Mouse (Mus musculus) erythroblast, embryonic 14.5 days (primary cell): Measurements from ENCODE around the gene Sprn. TPM values are rescaled to one million over a fixed set of nuclear protein-coding genes. Genes with fewer than 3 reads are reported as not detected.
A peak's percentile ranks its signal among the peaks of the same experiment; 100 is the strongest.

Experiments
- H3K27me3 ChIP-seq: 2 replicates; pipeline ENCODE4 v1.6.1; 2012; ENCODE audit warnings: inconsistent platforms; ENCODE audit not compliant: control insufficient read depth
- H3K36me3 ChIP-seq: 2 replicates; pipeline ENCODE4 v1.6.1; 2012; ENCODE audit warnings: mild to moderate bottlenecking, inconsistent platforms; ENCODE audit not compliant: control insufficient read depth
- H3K4me1 ChIP-seq: 2 replicates; pipeline ENCODE4 v1.6.1; 2012; ENCODE audit warnings: inconsistent platforms; ENCODE audit not compliant: control insufficient read depth
- H3K4me3 ChIP-seq: replicated peaks from 2 replicates; pipeline ENCODE3; 2012; ENCODE audit warnings: moderate library complexity, mild to moderate bottlenecking, inconsistent platforms
- H3K9me3 ChIP-seq: 2 replicates; pipeline ENCODE4 v1.6.1; 2012; ENCODE audit warnings: low read length, inconsistent platforms, mixed read lengths; ENCODE audit not compliant: control insufficient read depth
- GATA1 ChIP-seq: IDR thresholded peaks from 2 replicates; pipeline ENCODE4 v1.6.1; 2012; ENCODE audit warnings: low read length, inconsistent platforms, mixed read lengths
- TAL1 ChIP-seq: IDR thresholded peaks from 3 replicates; pipeline ENCODE4 v1.6.1; 2012; ENCODE audit warnings: low read length, inconsistent platforms, mixed read lengths
- polyA plus RNA-seq: library from polyadenylated mRNA; stranded (reverse); fragments of >175 nt; gene quantifications from 2 replicates; pipeline ENCODE4 v1.2.3, GENCODE M21; 2012

Gene Sprn
- polyA plus RNA-seq, 1 experiment = not detected

DNA sequence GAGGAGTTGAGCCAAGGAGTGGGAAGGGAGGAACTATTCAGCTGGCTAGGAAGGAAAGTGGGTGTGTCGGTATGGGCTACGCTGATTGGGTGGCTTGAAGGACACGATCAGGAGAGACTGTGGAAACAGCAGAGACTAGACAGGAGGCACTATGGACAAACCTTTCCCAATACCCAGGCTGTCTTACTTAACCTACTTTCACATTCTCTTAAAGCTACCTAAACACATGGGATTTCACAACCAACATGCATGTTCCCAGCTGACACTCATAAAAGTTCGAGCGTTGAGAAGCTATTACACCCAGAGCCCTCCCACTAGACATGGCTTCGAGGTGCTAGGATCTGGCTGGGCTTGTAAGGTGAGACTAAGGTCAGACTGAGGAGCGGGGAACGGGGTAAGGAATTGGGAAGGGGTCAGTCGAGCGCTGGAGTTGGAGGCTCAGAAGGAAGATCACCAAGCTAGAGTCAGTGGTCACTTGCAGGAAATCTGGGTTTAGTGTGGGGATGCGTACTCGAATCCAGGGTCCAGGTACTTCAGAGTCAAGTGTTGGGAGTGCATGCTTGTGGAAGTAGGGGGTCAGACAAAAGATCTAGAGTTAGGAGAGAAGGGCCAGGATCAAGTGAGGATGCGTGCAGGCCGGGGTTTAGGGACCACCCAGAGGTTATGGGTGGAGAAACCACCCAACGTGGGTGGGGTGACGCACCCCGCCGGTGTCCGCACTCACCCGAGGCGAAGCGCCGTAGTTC lies 38.9 kb downstream of the Sprn start, which contains the start of gene Paox:
TSS of gene Paox (plus strand) at position 217 of the 746 bp plus-strand sequence.
- Histone ChIP-seq H3K9me3 (no peaks in the 10 kb centered on the region), H3K4me3 (peak within 1 kb of the TSS; percentile 90)

DNA sequence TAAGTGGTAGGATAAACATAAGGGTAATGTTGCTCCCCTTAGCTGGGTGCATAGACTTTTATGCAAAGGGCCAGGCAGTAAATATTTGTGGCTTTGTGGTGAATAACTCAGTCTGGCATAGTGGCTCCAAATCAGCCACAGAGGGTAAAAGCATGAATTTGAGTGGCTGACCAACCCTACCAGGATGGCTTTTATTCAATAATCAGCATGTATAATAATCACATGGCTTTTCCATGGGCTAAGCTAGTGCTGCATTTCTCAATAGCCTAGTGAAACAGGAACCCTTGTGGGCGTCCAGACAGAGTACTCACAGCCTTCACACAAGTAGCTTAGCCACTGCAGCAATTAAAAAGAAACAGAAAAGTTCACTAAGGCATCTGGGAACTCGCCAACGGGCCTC lies 42.7 kb downstream of the Sprn start:
- H3K36me3 ChIP-seq = peaks cover 50% of the 10 kb centered on the region

More for the DNA sequence above, 38.9 kb downstream of the Sprn start, which contains the start of gene Paox:
- TF ChIP-seq GATA1 = no peak
- no peak for TF ChIP-seq TAL1
- Histone ChIP-seq H3K4me1 (peaks cover 23% of the 10 kb centered on the region), H3K27me3 (no peaks in the 10 kb centered on the region), H3K36me3 (peaks cover 19% of the 10 kb centered on the region)

DNA sequence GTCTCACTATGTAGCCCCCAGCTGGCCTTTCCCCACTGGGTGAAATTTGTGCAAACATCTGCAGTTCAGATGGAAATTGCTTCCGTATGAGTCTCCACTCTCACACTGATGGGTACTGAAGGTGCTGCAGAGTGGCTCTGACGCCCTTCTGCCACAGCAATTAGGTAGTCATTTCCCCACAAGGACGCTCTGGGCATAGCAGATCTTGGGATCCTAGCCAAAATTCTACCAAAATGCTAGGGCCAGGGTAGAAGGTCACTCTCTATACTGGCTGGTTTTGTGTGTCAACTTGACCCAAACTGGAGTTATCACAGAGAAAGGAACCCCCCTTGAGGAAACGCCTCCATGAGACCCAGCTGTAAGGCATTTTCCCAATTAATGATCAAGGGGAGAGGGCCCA lies 50.7 kb downstream of the Sprn start:
- no peak overlapping the region for H3K4me3 ChIP-seq
- no peaks in the 10 kb centered on the region for H3K27me3 ChIP-seq
- H3K36me3 ChIP-seq = peaks cover 28% of the 10 kb centered on the region
- no peak for TF ChIP-seq GATA1
- no peaks in the 10 kb centered on the region for H3K9me3 ChIP-seq
- H3K4me1 ChIP-seq = peaks cover 18% of the 10 kb centered on the region

More for the DNA sequence above, 42.7 kb downstream of the Sprn start:
- TF ChIP-seq GATA1 = no peak
- TF ChIP-seq TAL1 = no peak
- Histone ChIP-seq H3K4me1 (peaks cover 19% of the 10 kb centered on the region), H3K9me3 (no peaks in the 10 kb centered on the region), H3K27me3 (no peaks in the 10 kb centered on the region), H3K4me3 (no peak overlapping the region)

DNA sequence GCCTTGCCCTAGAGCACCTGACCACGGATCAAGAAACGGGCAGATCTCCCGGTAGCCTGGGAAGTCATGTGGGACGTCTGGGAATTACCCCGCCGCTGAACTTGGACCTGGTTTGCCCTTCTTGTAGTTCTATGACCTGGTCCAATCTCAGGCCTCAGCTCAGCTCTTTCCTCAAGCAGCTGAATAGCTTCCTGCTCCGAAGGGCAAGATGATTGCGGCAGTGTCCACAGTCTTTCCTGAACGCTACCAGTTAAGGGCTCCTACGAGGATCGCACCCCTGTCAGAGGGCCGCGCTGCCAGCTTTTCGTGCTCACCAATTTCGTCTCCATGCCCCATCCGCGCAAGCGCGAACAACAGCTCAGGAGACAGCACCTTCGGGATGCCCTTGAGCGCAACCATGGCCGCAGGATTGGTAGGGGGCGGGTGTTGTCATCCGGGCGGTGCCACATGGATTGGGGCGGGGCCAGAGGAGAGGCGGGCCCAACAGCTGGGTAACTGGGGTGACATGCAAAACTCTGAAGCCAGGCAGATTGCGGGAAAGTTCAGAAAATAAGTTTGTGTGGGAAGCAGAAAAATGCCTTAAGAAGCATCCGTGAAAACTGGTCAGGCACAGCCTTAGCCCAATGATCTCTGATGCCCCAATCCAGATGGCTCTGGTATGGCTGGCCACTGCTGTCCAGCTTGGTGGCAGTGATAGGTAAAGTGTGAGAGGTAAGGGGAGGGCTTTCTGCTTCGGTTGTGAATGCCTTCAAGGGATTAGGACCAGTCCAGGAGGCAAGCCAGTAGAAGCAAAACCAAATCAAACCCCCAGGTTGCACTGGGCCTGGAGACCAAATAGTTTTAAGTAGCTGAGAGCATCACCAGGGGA lies 52.5 kb downstream of the Sprn start, which contains the start of gene Fuom:
TSS of gene Fuom (minus strand) at position 449 of the 868 bp plus-strand sequence.
- TF ChIP-seq GATA1 (no peak), TAL1 (no peak)

DNA sequence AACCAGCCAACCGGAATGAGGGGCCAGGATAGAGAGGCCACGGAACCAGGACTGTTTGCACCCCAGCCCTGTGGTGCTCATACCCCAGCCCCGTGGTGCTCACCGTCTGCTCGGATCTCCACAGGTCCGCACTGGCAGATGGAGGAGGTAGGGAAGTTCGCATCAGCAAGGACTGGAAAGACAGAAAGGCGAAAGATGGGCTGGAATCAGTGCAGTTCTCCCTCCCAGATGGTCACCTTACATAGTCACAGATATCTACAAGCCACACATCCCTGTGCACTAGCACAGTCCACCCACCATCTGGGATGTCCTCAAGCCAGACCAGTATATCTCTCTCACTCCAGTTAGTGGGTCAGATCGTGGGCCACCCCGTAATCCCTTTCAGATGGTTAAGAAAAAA lies 53.2 kb downstream of the Sprn start:
- Histone ChIP-seq H3K36me3 (peaks cover 12% of the 10 kb centered on the region), H3K27me3 (no peaks in the 10 kb centered on the region), H3K4me3 (peak overlapping the region; percentile 57), H3K4me1 (peaks cover 19% of the 10 kb centered on the region), H3K9me3 (no peaks in the 10 kb centered on the region)
- TF ChIP-seq GATA1 (no peak), TAL1 (no peak)

More for the DNA sequence above, 52.5 kb downstream of the Sprn start, which contains the start of gene Fuom:
- Histone ChIP-seq H3K9me3 (no peaks in the 10 kb centered on the region), H3K27me3 (no peaks in the 10 kb centered on the region), H3K4me3 (peak within 1 kb of the TSS; percentile 57), H3K4me1 (peaks cover 19% of the 10 kb centered on the region), H3K36me3 (peaks cover 15% of the 10 kb centered on the region)

Other genes starting within 250 kb of the Sprn start
- gene Utf1, start 211.1 kb downstream of the Sprn start, polyA plus RNA-seq = not detected in 2 replicates
- gene 6430531B16Rik, start 176.1 kb downstream of the Sprn start, polyA plus RNA-seq = not detected in 2 replicates
- 0.05 and 0.21 TPM in 2 replicates for gene Adam8, start 162.3 kb downstream of the Sprn start, polyA plus RNA-seq
- 4.2 and 4.6 TPM in 2 replicates for gene Zfp511, start 118.5 kb downstream of the Sprn start, polyA plus RNA-seq
- 1.0 and 1.5 TPM in 2 replicates for gene Tubgcp2, start 118.2 kb downstream of the Sprn start, polyA plus RNA-seq
- not detected in 2 replicates for gene Msx3, start 105.8 kb downstream of the Sprn start, polyA plus RNA-seq
- 0.04 TPM in 1 of 2 replicates, not detected in the other for gene Caly, start 72.3 kb downstream of the Sprn start, polyA plus RNA-seq
- gene Prap1, start 61.5 kb downstream of the Sprn start, polyA plus RNA-seq = not detected in 2 replicates
- gene Fuom, start 52.4 kb downstream of the Sprn start, polyA plus RNA-seq = 1.0 and 2.8 TPM in 2 replicates
- gene Paox, start 39.1 kb downstream of the Sprn start, polyA plus RNA-seq = 0.14 TPM in 1 of 2 replicates, not detected in the other
- gene Echs1, start 38.4 kb downstream of the Sprn start, polyA plus RNA-seq = 0.14 and 0.39 TPM in 2 replicates
- 0.30 and 0.58 TPM in 2 replicates for gene Mtg1, start 17.3 kb downstream of the Sprn start, polyA plus RNA-seq
- not detected in 2 replicates for gene Olfr522, start 9.9 kb upstream of the Sprn start, polyA plus RNA-seq
- not detected in 2 replicates for gene Olfr523, start 18.3 kb upstream of the Sprn start, polyA plus RNA-seq
- gene Olfr524, start 51.1 kb upstream of the Sprn start, polyA plus RNA-seq = 0.03 TPM in 1 of 2 replicates, not detected in the other
- not detected in 2 replicates for gene Cd163l1, start 63.4 kb upstream of the Sprn start, polyA plus RNA-seq
- gene 5830411N06Rik, start 92.4 kb upstream of the Sprn start, polyA plus RNA-seq = not detected in 2 replicates
- gene Olfr525, start 166.0 kb upstream of the Sprn start, polyA plus RNA-seq = not detected in 2 replicates
- gene Olfr527, start 179.1 kb upstream of the Sprn start, polyA plus RNA-seq = not detected in 2 replicates
- not detected in 2 replicates for gene Olfr60, start 206.8 kb upstream of the Sprn start, polyA plus RNA-seq
- not detected in 2 replicates for gene Olfr530, start 221.5 kb upstream of the Sprn start, polyA plus RNA-seq
- not detected in 2 replicates for gene Olfr531, start 248.0 kb upstream of the Sprn start, polyA plus RNA-seq